Mouse (Mus musculus) layer of hippocampus, adult 8-10 months (tissue): ENCODE results near the gene Mup6. TPM values are rescaled to one million over a fixed set of nuclear protein-coding genes. Genes with fewer than 3 reads are reported as not detected.
"Not testable (repeated sequence)": the region's sequence is repeated elsewhere in the genome, so short reads cannot be mapped to it uniquely, and the experiment has no call there.

Experiments used
- DNase-seq, 2 experiments: peaks; one replicate each; pipeline ENCODE4 v3.0.0; 2022; ENCODE audit warnings: low spot score in 2 of 2
- total RNA-seq, 4 experiments: library from RNA; stranded (reverse); gene quantifications; 2 replicates each; pipeline ENCODE4 v1.2.4; 2022

The Mup6 gene
- total RNA-seq = not detected

DNA sequence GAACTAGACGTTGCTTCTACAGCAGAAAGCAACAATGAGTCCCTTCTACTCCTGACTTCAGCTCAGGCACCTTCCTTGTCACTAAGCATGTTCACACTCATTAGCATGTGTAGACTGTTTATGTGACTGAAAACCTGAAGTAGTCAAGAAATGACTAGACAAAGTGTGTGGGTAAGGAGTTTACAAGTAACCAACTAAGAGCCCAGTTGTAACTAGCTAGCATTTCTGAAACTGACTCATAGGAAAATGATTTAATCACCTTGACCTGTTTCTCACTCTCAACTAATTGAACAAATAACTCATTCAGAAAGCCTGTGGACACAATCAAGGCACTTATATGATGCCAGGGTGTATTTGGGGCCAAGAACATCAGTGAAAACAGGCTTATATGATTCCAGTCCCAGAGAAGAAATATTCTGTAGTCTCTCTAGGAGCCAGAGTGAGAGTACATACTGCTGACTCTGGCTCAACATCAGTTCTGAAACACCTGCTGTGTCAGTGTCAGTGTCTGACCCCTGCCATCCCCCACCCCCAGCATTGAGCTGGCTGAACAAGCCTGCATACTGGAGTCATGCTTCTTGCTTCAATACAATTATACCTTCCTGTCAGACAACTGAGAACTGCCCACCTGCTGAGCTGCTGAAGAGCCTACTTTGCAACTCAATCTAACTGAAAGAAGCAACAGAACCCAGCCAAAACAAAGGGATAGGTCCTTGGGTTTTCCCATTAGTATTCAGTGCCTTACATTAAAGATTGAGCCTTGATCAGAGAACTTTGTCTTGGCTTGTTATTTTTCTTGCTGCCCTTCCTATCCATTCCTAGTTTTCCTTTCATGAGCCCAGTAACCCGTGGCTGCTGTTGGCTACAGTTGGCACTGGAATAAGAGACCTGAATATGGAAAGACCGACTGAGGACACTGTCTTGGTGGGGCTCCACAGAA lies at the start of gene Mup6:
Gene Mup6 (plus strand): TSS at position 890 of the 940 bp plus-strand sequence.
- DNase-seq = no peak

DNA sequence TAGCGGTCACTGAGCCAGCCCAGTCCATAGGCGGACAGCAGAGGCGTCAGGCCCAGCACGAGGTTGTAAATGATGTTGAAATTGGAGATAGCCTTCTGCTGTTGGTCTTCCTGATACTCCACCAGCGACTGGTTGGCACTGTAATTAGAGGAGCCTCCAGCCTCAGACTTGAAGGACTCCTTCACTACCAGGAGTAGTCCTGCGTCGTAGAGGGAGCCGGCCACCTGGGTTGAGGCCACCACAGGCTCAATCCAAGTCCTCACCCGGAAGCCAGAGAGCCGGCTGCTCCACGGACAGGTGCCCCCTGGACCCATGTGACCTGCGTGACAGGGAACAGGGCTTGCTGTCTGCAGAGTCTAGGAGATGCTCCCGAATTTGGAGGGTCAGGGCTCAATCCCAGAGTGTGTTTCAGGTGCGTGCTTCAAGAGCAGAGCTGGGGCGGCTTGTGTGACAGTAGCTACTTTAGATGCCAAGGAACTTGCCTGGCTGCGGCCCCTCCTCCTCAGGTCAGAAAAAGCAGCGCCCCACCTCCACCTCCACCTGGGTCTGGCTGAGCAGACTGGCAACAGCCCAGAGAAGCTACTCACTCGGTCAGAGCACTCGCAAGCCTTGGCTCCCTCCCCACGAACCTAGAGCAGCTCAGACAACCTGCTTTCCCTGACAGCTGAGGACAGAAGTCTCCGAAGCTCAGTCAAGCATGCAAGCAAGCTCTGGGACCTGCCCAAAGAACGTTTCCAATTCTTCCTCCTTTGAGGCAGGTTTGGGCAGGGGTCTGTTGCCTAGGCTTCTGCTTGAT lies 49.3 kb upstream of the Mup6 start, which contains the start of gene Slc46a2:
Gene Slc46a2 (minus strand): TSS at position 449 of the 796 bp plus-strand sequence.
- DNase-seq = no peak

DNA sequence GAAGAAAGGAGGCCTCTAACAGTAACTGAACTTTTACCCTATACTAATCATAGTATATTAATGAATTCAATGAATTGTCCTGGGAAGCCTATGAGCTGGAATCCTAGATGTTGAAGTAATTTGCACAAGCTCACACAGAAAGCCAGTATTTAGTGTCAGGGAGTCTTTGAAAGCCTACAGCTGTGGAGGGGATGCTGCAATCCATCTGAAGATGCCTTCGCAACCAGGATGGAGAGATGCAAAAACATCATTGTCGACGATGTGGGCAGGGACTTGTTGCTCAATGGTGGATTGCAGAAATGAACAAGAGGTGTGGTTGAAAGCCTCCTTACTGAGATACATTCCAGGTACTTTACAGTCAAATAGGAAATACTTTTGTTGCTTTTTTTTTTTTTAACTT lies 46.1 kb upstream of the Mup6 start:
- no peak for DNase-seq

DNA sequence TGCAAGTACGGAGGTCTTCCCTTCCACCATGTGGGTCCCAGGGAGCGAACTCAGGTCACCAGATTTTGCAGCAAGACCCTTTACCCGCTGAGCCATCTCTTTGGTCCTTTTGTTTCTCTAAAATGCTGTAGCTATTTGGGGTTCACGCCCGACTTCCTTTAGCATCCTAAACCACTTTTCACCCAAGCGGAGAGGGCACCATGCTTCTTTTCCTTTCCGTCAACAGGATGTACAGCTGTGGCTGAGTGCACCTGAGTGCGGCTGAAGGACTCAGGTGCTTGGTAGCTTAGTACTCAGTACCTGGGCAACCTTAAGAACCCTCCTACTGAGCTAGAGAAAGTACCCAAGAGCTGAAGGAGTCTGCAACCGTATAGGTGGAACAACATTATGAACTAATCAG lies 39.0 kb upstream of the Mup6 start:
- DNase-seq = no peak

DNA sequence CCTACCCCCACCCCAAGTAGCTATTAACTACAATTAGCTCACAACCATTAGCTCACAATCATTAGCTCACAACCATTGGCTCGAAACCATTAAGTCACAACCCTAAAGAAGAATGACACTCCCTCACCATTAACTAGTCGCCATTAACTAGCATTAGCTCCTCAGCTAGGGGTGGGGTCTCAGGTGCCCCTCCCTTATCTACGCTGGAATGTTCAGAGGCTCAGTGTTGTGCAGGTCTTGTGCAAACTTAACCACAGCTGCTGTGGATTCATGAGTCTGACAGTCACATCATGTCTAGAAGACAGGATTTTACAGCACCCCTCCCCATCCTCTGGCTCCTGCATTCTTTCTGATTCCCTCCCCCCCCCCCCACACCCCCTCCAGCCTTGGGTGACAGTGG lies 36.4 kb upstream of the Mup6 start:
- no peak for DNase-seq

DNA sequence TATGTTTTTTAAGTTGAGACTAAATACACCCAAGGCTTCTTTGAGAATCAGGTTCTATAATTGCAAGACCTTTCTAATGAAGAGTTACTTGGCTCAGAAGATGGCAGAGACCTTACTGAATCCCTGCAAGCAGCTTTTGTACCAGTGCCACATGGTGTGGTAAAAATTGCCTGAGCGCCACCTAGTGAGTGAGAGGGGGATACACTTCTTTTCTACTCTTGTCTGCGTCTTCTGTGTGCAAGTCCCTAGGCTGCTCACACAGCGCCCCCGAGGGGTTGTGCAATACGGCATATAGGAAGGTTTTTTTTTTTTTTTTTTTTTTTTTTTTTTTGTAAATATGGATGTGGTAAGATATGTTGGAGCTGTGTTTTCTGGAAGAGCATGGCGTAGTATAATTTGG lies 35.7 kb upstream of the Mup6 start:
- DNase-seq = peak; percentile 56 to 70

DNA sequence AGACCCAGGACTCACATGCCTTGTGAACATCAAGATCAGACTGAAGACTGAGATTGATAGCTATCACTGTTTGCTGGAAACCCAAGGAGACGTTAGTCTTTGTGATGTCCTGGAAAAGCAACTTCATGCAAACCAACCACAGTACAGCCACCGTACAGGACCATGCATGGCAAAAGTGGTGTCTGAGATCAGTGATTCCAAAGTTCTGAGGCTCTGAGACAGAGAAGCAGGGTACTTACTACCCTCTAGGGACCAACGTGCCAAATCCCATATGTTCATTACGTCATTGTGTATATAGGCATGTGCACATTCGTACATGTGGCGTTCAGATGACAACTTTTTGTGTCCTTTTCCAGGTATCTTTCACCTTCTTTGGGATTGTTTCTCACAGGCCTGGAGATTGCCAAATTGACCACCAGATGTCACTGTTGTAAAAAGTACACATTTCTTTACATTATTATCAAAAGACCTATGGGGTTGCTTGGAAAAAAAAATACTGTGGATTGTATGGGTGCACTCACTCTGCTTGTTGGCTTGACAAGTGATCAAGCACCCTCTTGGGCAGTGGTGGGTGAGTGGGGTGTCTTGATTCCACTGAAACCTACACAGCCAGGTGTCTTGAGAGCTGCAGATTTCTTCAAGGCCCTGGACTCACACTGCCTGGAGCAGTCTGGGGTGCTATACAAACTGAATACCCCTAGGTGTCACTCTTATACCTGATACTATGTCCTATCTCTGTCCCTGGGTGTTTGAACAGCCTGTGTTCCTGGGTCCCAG lies 31.4 kb upstream of the Mup6 start:
- no peak for DNase-seq

DNA sequence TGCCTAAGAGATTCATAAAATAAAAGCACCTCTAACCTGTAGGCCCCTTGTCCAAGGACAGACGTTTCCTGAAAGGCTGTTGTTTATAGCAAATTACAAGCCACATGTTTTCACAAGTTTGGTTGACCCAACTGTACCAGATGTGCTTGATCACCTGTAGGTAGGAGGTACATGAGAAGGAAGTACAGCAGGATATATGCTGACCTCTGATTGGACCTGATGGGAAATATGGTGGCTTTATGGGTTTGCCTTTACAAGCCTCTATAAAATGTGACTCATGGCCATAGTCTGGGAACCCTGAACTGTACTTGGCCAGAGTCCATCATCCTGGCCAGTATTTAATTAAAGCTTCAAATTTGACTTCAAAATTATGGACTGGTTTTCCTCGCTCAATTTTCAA lies 26.6 kb upstream of the Mup6 start:
- no peak for DNase-seq

DNA sequence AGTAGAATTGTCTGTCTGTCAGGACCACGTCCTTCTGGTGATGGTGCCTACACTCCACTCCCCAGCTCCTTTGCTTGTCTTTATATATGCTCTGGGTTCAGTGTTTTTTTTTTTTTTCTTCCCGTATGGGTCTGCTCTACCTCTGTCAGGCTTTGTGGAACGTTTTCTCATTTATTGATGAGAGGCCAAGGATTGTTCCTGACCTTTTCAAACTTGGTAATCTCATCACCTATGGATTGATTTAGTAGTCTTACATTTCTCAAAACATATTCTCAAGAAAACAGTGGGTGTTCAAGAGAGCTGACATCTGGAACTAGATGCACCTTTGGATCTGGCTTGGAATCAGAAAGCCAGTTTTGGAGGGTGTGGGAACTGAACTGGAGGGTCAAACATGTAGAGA lies 3.5 kb upstream of the Mup6 start, which contains the start of gene Mup4:
Gene Mup4 (minus strand): TSS at position 101 of the 400 bp plus-strand sequence.
- DNase-seq = no peak

DNA sequence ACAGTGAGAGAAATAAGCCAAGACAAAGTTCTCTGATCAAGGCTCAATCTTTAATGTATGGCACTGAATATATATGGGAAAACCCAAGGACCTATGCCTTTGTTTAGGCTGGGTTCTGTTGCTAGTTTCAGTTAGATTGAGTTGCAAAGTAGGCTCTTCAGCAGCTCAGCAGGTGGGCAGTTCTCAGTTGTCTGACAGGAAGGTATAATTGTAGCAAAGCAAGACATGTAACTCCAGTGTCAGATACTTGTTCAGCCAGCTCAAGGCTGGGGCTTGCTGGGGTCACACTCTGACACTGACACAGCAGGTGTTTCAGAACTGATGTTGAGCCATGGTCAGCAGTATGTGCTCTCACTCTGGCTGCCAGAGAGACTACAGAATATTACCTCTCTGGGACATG lies 33.8 kb downstream of the Mup6 start:
- not testable (repeated sequence) for DNase-seq

DNA sequence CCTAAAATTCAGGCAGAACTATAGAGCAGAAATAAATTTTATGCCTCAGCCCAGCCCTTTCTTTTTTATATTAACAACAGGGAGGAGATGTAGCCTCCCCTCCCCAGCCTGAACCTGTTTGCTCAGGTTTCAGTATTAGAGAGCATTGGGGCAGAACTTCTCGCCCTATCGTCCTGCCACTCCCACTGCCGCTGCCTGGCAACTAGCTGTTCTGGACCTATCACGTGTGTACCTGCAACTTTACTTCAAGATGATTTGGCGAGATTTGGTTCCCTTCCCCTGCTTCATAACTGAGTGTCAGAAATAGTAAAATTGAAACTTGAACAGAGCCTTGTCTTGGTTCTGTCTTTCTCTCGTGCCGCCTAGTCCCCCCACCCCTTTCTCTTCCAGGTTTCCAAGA lies 56.0 kb downstream of the Mup6 start:
- DNase-seq = not testable (repeated sequence)

DNA sequence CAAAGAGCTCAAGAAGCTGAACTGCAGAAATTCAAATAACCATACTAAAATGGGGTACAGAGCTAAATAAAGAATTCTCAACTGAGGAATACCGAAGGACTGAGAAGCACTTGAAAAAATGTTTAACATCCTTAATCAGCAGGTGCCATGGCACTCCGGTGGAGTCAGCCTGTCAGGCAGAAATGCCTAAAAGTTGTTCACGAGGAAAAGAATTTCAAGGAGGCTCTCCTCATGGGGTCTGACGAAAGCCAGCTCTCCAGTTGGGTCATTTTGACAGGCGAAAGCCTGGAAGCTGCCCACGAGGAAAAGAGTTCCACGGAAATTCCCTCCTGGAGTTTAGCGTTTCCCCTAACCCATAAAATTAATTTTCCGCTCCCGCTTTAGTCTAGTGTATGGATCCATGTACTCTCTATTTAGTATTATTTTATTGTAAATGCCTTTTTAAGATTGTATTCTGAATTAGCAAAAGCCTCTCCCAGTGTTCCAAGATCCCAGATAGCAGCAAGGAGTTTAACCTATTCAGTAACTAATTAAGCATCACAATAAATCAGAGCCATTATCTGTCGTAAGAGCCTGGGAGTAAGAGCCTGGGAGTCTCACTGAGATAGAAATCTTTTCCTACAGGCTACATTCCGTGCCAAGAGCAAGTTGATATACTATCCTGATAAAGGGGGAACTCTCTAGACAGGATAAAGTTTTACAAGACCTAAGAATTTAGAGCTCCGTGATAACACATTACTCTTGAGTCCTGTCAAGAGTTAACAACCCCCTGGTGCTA lies 65.4 kb downstream of the Mup6 start:
- not testable (repeated sequence) for DNase-seq

Other genes starting within 250 kb of the Mup6 start
- 10 to 100 TPM; 20.9 to 26.0 (median 23.8) TPM for gene Inip, start 162.7 kb upstream of the Mup6 start, total RNA-seq
- 10 to 100 TPM; 38.7 to 45.5 (median 40.4) TPM for gene Snx30, start 158.5 kb upstream of the Mup6 start, total RNA-seq
- not detected for gene Slc46a2, start 49.2 kb upstream of the Mup6 start, total RNA-seq
- gene Mup4, start 3.6 kb upstream of the Mup6 start, total RNA-seq = not detected
- gene Mup7, start 106.2 kb downstream of the Mup6 start, total RNA-seq = not detected
- gene Mup2, start 190.0 kb downstream of the Mup6 start, total RNA-seq = not detected